Mouse (Mus musculus) retina, postnatal 1 day (tissue): ENCODE results near the gene Tmem145.

Experiments used
- DNase-seq: peaks from one replicate; pipeline ENCODE4 v3.0.0-alpha.2; 2012

Gene Tmem145

DNA sequence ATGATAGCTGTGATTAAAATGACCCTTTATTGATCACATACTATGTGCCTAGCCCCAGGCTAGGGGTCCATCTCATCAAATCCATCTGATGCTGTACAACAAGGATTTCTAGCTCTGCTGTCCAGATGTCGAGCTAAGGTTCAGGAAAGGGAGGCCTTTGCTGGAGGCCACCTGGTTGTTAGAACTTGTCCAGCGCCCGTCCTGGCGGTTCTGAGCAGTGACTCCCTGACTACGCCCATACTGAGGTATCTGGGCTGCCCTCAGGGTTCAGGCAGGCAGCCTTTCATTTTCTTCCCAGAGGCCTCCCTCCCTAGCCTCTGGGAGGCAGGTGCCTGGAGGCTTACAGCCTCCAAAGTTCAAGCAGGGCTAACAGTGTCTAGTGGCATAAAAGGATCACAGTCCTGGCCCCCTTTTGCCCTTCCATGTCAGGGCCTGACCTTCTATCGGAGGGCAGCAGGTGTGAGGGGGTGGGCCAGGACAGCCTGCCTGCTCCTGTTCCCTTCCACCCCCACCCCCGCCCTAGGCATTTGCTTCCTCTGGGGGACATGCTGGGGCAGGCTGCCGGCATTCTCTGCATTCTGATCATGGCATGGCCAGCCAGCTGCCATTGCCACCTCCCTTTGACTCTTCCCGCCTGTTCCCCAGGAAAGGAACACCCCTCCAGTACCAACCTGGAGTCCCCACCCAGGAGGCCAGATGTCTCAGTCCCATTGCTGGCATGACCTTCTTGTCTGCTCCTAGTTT, 30.2 kb upstream of the Tmem145 start:
- DNase-seq, result no peak

GRCm38 (mm10) chr7:25277405-25277804, 28.5 kb upstream of the Tmem145 start:
- no peak for DNase-seq

- no peak for DNase-seq
Measured at GRCm38 (mm10) chr7:25277998-25278340, 27.9 kb upstream of the Tmem145 start.

DNA sequence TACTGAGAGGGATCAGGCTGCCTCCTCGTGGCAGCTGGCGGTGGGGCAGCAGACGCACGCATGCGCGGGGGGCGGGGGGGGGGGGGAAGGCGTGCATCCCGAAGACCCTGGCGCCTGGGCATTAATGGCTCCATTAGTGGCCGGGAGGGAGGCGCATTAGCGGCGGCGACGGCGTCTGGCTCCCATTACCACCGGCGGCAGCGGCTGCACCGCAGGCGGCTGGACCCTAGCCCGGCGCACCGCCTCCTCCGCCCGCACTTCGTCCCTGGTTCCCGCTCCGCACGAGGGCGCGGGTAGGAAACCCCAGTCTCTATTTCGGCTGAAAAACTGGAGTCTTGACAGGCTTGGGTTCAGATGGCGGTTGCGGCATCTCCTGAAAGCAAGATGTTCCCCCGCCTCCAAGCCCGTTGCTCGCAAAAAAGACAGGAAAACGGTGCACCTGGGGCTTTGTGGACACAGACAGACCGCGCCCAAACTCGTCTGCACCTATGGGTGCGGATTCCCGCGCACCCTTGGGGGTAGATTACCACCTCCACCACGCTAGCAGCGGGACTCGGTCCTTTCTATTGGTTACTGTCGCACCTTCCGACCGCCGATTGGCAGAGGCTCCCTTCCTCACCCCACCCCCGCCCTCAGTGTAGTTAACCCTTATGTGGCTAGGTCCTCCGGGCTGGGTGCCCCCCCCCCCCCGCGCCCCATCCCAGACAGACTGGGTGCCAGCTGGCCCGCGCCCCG, 27.4 kb upstream of the Tmem145 start:
- peak; percentile 92 for DNase-seq

DNA sequence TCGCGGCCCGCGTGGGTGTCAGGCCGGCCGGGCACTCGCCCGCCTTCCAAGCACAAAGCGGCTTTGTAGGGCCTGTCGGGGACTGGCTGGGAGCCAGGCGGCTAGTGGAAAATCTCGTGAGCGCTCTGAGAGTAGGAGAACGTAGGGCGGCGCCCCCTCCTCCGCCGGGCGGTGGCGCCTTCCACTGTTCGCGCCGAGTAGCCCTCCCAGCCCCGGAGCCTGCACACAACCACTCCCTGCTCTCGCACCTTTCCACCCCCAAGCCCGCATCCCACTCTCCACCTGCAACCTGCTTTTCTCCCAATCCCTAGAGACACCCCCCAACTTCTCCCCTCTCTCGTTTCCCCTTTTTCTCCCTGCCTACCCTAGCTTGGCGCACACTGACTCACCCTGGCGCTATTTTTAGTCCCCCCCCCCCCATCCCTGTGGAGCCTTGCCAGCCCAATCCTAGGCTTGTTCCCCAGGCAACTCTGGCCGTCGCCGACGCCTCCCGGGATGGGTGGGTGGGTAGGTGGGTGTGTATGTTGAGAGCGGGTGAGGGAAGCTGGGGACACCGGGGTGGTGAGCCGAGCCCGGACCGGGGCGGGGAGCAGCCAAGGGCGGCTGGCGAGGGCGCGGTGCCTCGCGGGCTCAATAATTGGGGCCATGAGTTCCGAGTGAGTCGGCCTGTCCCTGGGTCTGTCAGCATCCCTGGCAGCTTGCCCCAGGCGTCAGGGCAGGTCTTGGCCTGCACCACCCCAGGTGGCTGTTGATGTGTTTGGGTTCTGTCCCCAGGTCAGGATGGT, 26.6 kb upstream of the Tmem145 start:
- DNase-seq, result peak; percentile 97

- peak; percentile 84 for DNase-seq
Measured at GRCm38 (mm10) chr7:25279861-25280791, 25.8 kb upstream of the Tmem145 start.

DNA sequence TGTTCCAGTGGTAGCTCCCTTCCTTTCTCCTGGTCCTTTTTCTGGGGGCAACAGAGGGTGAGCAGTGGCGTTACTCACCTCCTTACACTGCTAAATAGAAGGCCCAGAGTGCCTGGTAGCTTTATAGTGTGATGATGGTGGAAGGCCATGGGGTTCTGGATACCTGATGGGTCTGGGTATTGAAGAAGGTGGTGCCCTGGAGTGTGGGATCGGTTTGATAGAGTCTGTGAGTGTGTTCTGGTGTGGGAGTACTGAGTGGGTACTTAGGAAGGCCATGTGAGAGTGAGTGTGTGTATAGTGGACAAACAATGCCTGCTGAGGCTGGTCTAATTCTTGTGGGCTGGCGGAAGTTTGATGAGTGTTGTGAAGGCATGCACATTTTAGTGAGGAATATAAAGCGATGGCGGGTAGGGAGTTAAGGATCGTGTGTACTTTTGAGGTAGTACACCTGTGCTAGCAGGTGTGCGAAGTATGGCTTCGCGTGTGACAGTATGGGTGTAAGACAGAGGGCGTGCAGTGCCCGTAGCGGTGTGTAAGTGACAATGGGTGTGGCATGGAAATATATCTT, 24.7 kb upstream of the Tmem145 start:
- peak; percentile 11 for DNase-seq

DNA sequence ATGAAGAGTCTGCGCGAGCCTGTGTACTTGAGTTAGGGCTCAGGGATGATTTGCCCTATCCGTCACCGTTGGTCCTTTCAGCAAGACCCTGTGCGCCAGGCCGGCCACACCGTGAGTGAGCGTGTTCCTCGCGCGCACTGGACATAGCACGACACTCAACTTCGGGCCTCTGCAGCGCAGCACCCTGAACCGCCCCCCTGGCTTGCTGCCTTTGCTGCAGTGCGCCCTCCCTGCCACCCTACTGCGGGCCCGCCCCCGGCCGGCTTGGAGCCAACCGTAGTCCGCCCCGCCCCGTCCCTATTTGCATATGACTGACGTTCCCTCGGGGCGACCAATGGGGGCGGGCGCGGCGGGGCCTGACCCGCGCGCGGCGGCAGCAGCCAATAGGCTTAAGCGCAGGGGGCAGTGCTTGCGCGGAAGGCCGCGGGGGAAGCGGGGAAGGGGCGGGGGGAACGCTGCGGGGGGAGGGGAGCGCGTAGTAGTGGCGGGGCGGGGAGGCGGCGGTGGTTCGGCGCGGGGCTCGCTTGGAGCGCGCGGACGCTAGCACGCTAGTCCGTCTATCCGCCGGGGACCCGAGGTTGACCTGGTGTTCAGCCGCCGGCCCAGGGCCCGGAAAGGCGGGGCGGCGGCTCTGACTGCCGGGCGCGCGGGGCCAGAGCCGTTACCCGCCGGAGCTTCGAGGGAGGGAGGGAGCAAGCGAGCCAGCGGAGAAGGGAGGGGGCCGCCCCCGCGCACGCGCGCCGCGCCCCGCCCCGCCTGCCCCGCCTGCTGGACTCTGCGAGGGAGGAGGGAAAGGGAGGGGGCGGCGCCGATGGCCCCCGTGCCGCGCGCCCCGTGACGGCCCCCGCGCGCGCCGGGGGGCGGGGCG, 23.9 kb upstream of the Tmem145 start:
- DNase-seq, result peak; percentile 99

- DNase-seq, result no peak
Measured at GRCm38 (mm10) chr7:25282731-25283211, 23.1 kb upstream of the Tmem145 start.

GRCm38 (mm10) chr7:25283637-25284036, 22.3 kb upstream of the Tmem145 start:
- DNase-seq, result peak; percentile 18

GRCm38 (mm10) chr7:25284171-25284570, 21.7 kb upstream of the Tmem145 start:
- DNase-seq, result no peak

DNA sequence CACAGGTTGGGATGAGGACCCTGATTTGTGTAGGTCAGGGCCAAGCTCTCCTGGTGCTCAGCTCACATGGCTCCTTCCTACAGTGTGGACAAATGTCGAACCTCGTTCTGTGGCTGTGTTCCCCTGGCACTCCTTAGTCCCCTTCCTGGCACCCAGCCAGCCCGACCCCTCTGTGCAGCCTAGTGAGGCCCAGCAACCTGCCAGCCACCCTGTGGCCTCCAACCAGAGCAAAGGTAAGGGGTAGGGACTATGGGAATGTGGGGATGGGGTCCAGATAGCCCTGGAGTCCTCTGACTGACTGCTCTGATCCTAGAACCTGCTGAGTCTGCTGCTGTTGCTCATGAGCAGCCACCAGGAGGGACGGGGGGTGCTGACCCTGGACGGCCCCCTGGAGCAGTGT, 21.1 kb upstream of the Tmem145 start:
- DNase-seq, result peak; percentile 18

GRCm38 (mm10) chr7:25285511-25286238, 20.2 kb upstream of the Tmem145 start:
- no peak for DNase-seq

DNA sequence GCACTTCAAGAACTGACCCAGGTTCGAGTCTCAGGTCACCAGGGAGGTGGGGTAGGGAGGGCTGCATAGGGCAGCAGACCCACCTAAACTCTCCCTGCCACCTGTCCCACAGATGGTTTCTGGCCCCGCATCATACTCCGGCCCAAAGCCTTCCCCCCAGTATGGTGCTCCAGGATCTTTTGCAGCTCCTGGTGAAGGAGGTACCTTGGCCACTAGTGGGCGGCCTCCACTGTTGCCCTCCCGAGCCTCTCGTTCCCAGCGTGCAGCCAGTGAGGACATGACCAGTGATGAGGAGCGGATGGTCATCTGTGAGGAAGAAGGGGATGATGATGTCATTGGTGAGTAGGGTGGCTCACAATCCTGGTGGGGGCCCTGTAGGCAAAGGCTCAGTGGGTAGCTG, 18.9 kb upstream of the Tmem145 start:
- no peak for DNase-seq

GRCm38 (mm10) chr7:25288011-25288410, 17.9 kb upstream of the Tmem145 start:
- DNase-seq, result no peak

GRCm38 (mm10) chr7:25288721-25289120, 17.2 kb upstream of the Tmem145 start:
- no peak for DNase-seq

DNA sequence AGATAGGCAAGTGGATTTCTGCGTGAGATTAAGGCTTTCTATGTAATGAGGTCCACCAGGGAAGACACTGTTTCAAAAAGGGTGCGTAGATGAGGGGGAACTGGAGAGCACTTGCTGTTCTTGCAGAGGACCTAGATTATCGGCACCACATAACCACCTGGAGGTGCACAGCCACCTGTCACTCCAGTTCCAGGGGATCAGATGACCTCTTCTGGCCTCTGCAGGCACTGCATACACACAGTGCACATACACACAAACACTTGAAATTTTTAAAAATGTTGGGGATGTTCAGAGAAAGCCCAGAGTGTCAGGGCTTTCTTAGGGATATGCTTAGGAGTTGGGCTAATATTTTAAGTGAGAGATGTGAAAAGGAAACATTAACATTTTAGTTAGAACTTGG, 16.0 kb upstream of the Tmem145 start:
- no peak for DNase-seq

- peak; percentile 30 for DNase-seq
Measured at GRCm38 (mm10) chr7:25290463-25290862, 15.4 kb upstream of the Tmem145 start.

DNA sequence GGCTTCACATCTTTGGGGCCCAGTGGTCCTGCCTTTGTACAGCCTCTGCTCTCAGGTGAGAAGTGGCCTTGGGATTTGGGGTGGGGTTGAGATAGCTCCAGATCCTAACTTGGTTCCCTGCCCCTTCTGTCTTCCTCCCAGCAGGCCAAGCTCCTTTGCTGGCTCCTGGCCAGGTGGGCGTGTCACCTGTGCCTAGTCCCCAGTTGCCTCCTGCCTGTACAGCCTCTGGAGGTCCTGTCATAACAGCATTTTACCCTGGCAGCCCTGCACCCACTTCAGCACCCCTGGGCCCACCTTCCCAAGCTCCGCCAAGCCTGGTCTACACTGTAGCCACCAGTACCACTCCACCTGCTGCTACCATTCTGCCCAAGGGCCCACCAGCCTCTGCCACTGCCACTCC, 15.0 kb upstream of the Tmem145 start:
- DNase-seq, result peak; percentile 40

DNA sequence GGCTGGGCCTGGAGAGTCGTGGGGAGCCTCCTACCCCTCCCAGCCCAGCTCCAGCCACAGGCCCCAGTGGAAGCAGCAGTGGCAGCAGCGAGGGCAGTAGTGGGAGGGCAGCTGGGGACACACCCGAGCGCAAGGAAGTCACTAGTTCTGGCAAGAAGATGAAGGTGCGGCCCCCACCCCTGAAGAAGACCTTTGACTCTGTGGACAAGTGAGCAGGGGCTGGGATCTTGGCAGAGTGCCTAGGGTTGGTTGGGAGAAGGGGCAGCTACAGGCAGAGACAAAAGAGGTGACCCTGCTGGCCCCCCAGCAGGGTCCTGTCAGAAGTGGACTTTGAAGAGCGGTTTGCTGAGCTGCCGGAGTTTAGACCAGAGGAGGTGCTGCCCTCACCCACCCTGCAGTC, 13.8 kb upstream of the Tmem145 start:
- DNase-seq, result no peak
